Mouse (Mus musculus) hindbrain, embryonic 11.5 days (tissue): ENCODE results near the gene Rabgap1l. TPM values are rescaled to one million over a fixed set of nuclear protein-coding genes. Genes with fewer than 3 reads are reported as not detected.

Experiments used
- ATAC-seq: fragments of 200-750 bp; cut with Nextera tagmentation; 2 replicates; pipeline ENCODE4 v1.8.0; 2017; ENCODE audit warnings: mild to moderate bottlenecking, moderate TSS enrichment, moderate library complexity; ENCODE audit not compliant: low FRiP score
- DNase-seq: peaks from one replicate; pipeline ENCODE4 v3.0.0-alpha.2; 2015; ENCODE audit warnings: low spot score
- H3K27ac ChIP-seq: fragments of 300-500 bp; sonication (generic); 2 replicates; pipeline ENCODE4 v1.5.1; 2014; ENCODE audit warnings: mild to moderate bottlenecking, low read depth, low read length
- H3K27me3 ChIP-seq: fragments of 300-500 bp; sonication (generic); 2 replicates; pipeline ENCODE4 v1.6.1; 2014; ENCODE audit warnings: mild to moderate bottlenecking, low read length, moderate library complexity, mixed read lengths; ENCODE audit not compliant: control insufficient read depth, insufficient read depth
- H3K36me3 ChIP-seq: fragments of 300-500 bp; sonication (generic); 2 replicates; pipeline ENCODE4 v1.6.1; 2014; ENCODE audit warnings: mild to moderate bottlenecking, low read length, moderate library complexity, mixed read lengths; ENCODE audit not compliant: control insufficient read depth, insufficient read depth
- H3K4me1 ChIP-seq: fragments of 300-500 bp; sonication (generic); replicated peaks from 2 replicates; pipeline ENCODE4 v1.6.1; 2014; ENCODE audit warnings: low read length, mixed read lengths; ENCODE audit not compliant: control insufficient read depth, insufficient read depth
- H3K4me2 ChIP-seq: fragments of 300-500 bp; sonication (generic); replicated peaks from 2 replicates; pipeline ENCODE4 v1.6.1; 2014; ENCODE audit warnings: mild to moderate bottlenecking, low read depth, low read length
- H3K4me3 ChIP-seq: fragments of 300-500 bp; sonication (generic); 2 replicates; pipeline ENCODE4 v1.5.1; 2014; ENCODE audit warnings: low read depth, low read length
- H3K9ac ChIP-seq: fragments of 300-500 bp; sonication (generic); 2 replicates; pipeline ENCODE4 v1.6.1; 2014; ENCODE audit warnings: low read depth, low read length
- H3K9me3 ChIP-seq: fragments of 300-500 bp; sonication (generic); 2 replicates; pipeline ENCODE4 v1.6.1; 2016; ENCODE audit warnings: low read length; ENCODE audit not compliant: control insufficient read depth
- WGBS: fragments of 180-500 bp; shearing (Covaris S2); extraction: QIAGEN DNeasy Blood & Tissue Kit; methylation state at CpG from one replicate; pipeline ENCODE4 v1.1.7; 2014; 5-methylcytosine and 5-hydroxymethylcytosine counted together
- polyA plus RNA-seq: library from polyadenylated mRNA; unstranded; fragments of >200 nt; fragmentation: Nextera tagmentation; extraction: Ambion mirVana; gene quantifications from 2 replicates; pipeline ENCODE4 v1.2.1, GENCODE M21; 2014

The Rabgap1l gene
- polyA plus RNA-seq, 1 experiment from 2014 or later = 20.0 TPM

GRCm38 (mm10) chr1:160399428-160399827 lies 393.6 kb downstream of the Rabgap1l start:
- Histone ChIP-seq H3K4me2 (no peak overlapping the region), H3K27ac (no peak overlapping the region), H3K4me3 (no peak overlapping the region), H3K9me3 (no peaks in the 10 kb centered on the region), H3K27me3 (no peaks in the 10 kb centered on the region), H3K36me3 (no peaks in the 10 kb centered on the region), H3K9ac (no peak overlapping the region), H3K4me1 (no peaks in the 10 kb centered on the region)
- DNase-seq (peak; percentile 66), ATAC-seq (no peak)

GRCm38 (mm10) chr1:160397037-160397436 lies 396.0 kb downstream of the Rabgap1l start:
- no peak for ATAC-seq
- WGBS = 78% methylated on average over 2 of the region's 2 CpGs
- no peak overlapping the region for H3K4me3 ChIP-seq
- no peaks in the 10 kb centered on the region for H3K9me3 ChIP-seq
- H3K4me1 ChIP-seq = no peaks in the 10 kb centered on the region
- DNase-seq = no peak
- H3K36me3 ChIP-seq = no peaks in the 10 kb centered on the region
- no peaks in the 10 kb centered on the region for H3K27me3 ChIP-seq
- H3K4me2 ChIP-seq = no peak overlapping the region
- no peak overlapping the region for H3K9ac ChIP-seq
- H3K27ac ChIP-seq = no peak overlapping the region

- ATAC-seq = no peak
- 70% methylated on average over 2 of the region's 2 CpGs for WGBS
- Histone ChIP-seq H3K4me1 (no peaks in the 10 kb centered on the region), H3K9ac (no peak overlapping the region), H3K27ac (no peak overlapping the region), H3K36me3 (no peaks in the 10 kb centered on the region), H3K9me3 (no peaks in the 10 kb centered on the region), H3K4me2 (no peak overlapping the region), H3K4me3 (no peak overlapping the region), H3K27me3 (no peaks in the 10 kb centered on the region)
- no peak for DNase-seq
These were observed 405.6 kb downstream of the Rabgap1l start for GRCm38 (mm10) chr1:160387446-160387845.

- Histone ChIP-seq H3K9me3 (no peaks in the 10 kb centered on the region), H3K4me3 (no peak overlapping the region), H3K36me3 (no peaks in the 10 kb centered on the region), H3K27me3 (no peaks in the 10 kb centered on the region), H3K4me2 (no peak overlapping the region), H3K9ac (no peak overlapping the region), H3K4me1 (no peaks in the 10 kb centered on the region), H3K27ac (no peak overlapping the region)
- DNase-seq (no peak), ATAC-seq (no peak)
- 96% methylated on average over 1 of the region's 1 CpGs for WGBS
These were observed 414.6 kb downstream of the Rabgap1l start for GRCm38 (mm10) chr1:160378367-160378766.

GRCm38 (mm10) chr1:160377337-160378336 lies 415.4 kb downstream of the Rabgap1l start:
- Histone ChIP-seq H3K27me3 (no peaks in the 10 kb centered on the region), H3K4me3 (no peak overlapping the region), H3K4me2 (no peak overlapping the region), H3K4me1 (no peaks in the 10 kb centered on the region), H3K27ac (no peak overlapping the region), H3K9me3 (no peaks in the 10 kb centered on the region), H3K9ac (no peak overlapping the region), H3K36me3 (no peaks in the 10 kb centered on the region)
- no peak for ATAC-seq
- WGBS = 66% methylated on average over 10 of the region's 10 CpGs
- peak; percentile 30 for DNase-seq

GRCm38 (mm10) chr1:160374490-160374889 lies 418.5 kb downstream of the Rabgap1l start:
- no peak for ATAC-seq
- H3K27me3 ChIP-seq = no peaks in the 10 kb centered on the region
- H3K36me3 ChIP-seq = no peaks in the 10 kb centered on the region
- H3K9ac ChIP-seq = no peak overlapping the region
- no peaks in the 10 kb centered on the region for H3K9me3 ChIP-seq
- H3K4me1 ChIP-seq = no peaks in the 10 kb centered on the region
- H3K27ac ChIP-seq = no peak overlapping the region
- no peak overlapping the region for H3K4me2 ChIP-seq
- no peak for DNase-seq
- no peak overlapping the region for H3K4me3 ChIP-seq

- Histone ChIP-seq H3K27me3 (no peaks in the 10 kb centered on the region), H3K36me3 (no peaks in the 10 kb centered on the region), H3K4me1 (no peaks in the 10 kb centered on the region), H3K9ac (no peak overlapping the region), H3K4me2 (no peak overlapping the region), H3K27ac (no peak overlapping the region), H3K4me3 (no peak overlapping the region), H3K9me3 (no peaks in the 10 kb centered on the region)
- DNase-seq = no peak
- no peak for ATAC-seq
- WGBS = 89% methylated on average over 7 of the region's 7 CpGs
These were observed 419.7 kb downstream of the Rabgap1l start for GRCm38 (mm10) chr1:160373306-160373705.

GRCm38 (mm10) chr1:160371696-160372095 lies 421.3 kb downstream of the Rabgap1l start:
- Histone ChIP-seq H3K9me3 (no peaks in the 10 kb centered on the region), H3K27ac (no peak overlapping the region), H3K4me3 (no peak overlapping the region), H3K9ac (no peak overlapping the region), H3K4me1 (no peaks in the 10 kb centered on the region), H3K27me3 (no peaks in the 10 kb centered on the region), H3K36me3 (no peaks in the 10 kb centered on the region), H3K4me2 (no peak overlapping the region)
- ATAC-seq = no peak
- no peak for DNase-seq

- Histone ChIP-seq H3K4me2 (no peak overlapping the region), H3K9me3 (no peaks in the 10 kb centered on the region), H3K4me1 (no peaks in the 10 kb centered on the region), H3K27ac (no peak overlapping the region), H3K4me3 (no peak overlapping the region), H3K9ac (no peak overlapping the region), H3K27me3 (no peaks in the 10 kb centered on the region), H3K36me3 (no peaks in the 10 kb centered on the region)
- WGBS = 92% methylated on average over 1 of the region's 1 CpGs
- DNase-seq (no peak), ATAC-seq (no peak)
These were observed 422.5 kb downstream of the Rabgap1l start for GRCm38 (mm10) chr1:160370552-160370951.
